Mouse (Mus musculus): ENCODE results near the gene Pmepa1. TPM values are rescaled to one million over a fixed set of nuclear protein-coding genes. Genes with fewer than 3 reads are reported as not detected.

Pmepa1 gene
- polyA plus RNA-seq, 1 experiment from 2014 or later: 5.6 TPM

- no peak overlapping the region for H3K27ac ChIP-seq (ENCODE audit: low read depth, low read length)
Measured at GRCm38 (mm10) chr2:173194796-173195195, 81.5 kb downstream of the Pmepa1 start.

GRCm38 (mm10) chr2:173187182-173187855 lies 89.0 kb downstream of the Pmepa1 start:
- Histone ChIP-seq H3K36me3 (ENCODE audit: control insufficient read depth, insufficient read depth, low read length) (no peaks in the 10 kb centered on the region), H3K9ac (replicated peaks; ENCODE audit: low read depth, low read length) (no peak overlapping the region), H3K4me2 (ENCODE audit: low read depth, low read length) (no peak overlapping the region), H3K27ac (ENCODE audit: low read depth, low read length) (no peak overlapping the region), H3K4me1 (ENCODE audit: control insufficient read depth, insufficient read depth, low read length) (no peaks in the 10 kb centered on the region), H3K4me3 (ENCODE audit: low read depth, low read length) (no peak overlapping the region), H3K9me3 (ENCODE audit: control insufficient read depth, low read length) (no peaks in the 10 kb centered on the region), H3K27me3 (ENCODE audit: control insufficient read depth, insufficient read depth, low read length) (no peaks in the 10 kb centered on the region)
- 38% methylated on average over 8 of the region's 8 CpGs for WGBS
- ATAC-seq (ENCODE audit: low read depth): no peak

More at GRCm38 (mm10) chr2:173194796-173195195, 81.5 kb downstream of the Pmepa1 start:
- no peak for ATAC-seq (ENCODE audit: low read depth)
- Histone ChIP-seq H3K4me2 (ENCODE audit: low read depth, low read length) (no peak overlapping the region), H3K9me3 (ENCODE audit: control insufficient read depth, low read length) (no peaks in the 10 kb centered on the region), H3K36me3 (ENCODE audit: control insufficient read depth, insufficient read depth, low read length) (no peaks in the 10 kb centered on the region), H3K4me1 (ENCODE audit: control insufficient read depth, insufficient read depth, low read length) (no peaks in the 10 kb centered on the region), H3K4me3 (ENCODE audit: low read depth, low read length) (no peak overlapping the region), H3K9ac (replicated peaks; ENCODE audit: low read depth, low read length) (no peak overlapping the region), H3K27me3 (ENCODE audit: control insufficient read depth, insufficient read depth, low read length) (no peaks in the 10 kb centered on the region)
- WGBS: 90% methylated on average over 4 of the region's 4 CpGs

- Histone ChIP-seq H3K4me2 (ENCODE audit: low read depth, low read length) (no peak overlapping the region), H3K4me3 (ENCODE audit: low read depth, low read length) (no peak overlapping the region), H3K27me3 (ENCODE audit: control insufficient read depth, insufficient read depth, low read length) (no peaks in the 10 kb centered on the region), H3K36me3 (ENCODE audit: control insufficient read depth, insufficient read depth, low read length) (no peaks in the 10 kb centered on the region), H3K9ac (replicated peaks; ENCODE audit: low read depth, low read length) (no peak overlapping the region), H3K4me1 (ENCODE audit: control insufficient read depth, insufficient read depth, low read length) (no peaks in the 10 kb centered on the region), H3K27ac (ENCODE audit: low read depth, low read length) (no peak overlapping the region), H3K9me3 (ENCODE audit: control insufficient read depth, low read length) (no peaks in the 10 kb centered on the region)
- ATAC-seq (ENCODE audit: low read depth): peak; percentile 79
- 32% methylated on average over 26 of the region's 26 CpGs for WGBS
Measured at GRCm38 (mm10) chr2:173186047-173186943, 90.0 kb downstream of the Pmepa1 start.

GRCm38 (mm10) chr2:173185282-173185681 lies 91.1 kb downstream of the Pmepa1 start:
- Histone ChIP-seq H3K9ac (replicated peaks; ENCODE audit: low read depth, low read length) (no peak overlapping the region), H3K4me1 (ENCODE audit: control insufficient read depth, insufficient read depth, low read length) (no peaks in the 10 kb centered on the region), H3K27me3 (ENCODE audit: control insufficient read depth, insufficient read depth, low read length) (no peaks in the 10 kb centered on the region; the same call in 1 of the 2 replicates), H3K4me3 (ENCODE audit: low read depth, low read length) (no peak overlapping the region), H3K4me2 (ENCODE audit: low read depth, low read length) (no peak overlapping the region), H3K36me3 (ENCODE audit: control insufficient read depth, insufficient read depth, low read length) (no peaks in the 10 kb centered on the region), H3K9me3 (ENCODE audit: control insufficient read depth, low read length) (no peaks in the 10 kb centered on the region), H3K27ac (ENCODE audit: low read depth, low read length) (no peak overlapping the region)
- WGBS: 78% methylated on average over 6 of the region's 6 CpGs
- no peak for ATAC-seq (ENCODE audit: low read depth)

DNA sequence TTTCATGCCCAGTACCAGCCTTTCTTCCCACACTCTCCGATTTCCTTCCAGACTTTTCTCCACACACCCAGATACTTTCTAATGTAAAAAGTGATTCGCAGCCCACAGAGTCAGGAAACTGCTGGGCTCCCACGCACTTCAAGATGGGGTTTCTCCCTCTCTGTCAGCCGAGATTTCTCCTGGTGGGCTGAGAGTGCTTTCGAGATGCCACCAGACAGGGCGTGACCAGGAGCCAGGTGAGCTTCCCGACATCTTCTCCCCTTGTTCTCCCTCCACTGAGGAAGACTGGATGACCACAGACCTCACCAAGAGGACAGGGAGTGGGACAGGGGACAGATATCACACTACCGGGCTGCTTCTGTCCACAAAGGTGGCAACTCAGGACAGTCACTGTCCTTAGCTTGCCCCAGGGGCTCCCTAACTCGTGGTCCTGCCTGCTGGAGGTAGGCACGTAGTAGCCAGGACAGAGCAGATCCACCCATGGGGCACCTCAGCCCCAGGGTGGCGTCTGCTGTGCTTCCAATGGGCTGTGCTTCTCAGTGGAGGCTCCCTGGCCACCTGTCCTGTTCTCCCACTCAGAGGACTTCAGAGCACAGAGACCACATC lies 91.8 kb downstream of the Pmepa1 start:
- Histone ChIP-seq H3K9me3 (ENCODE audit: control insufficient read depth, low read length) (no peaks in the 10 kb centered on the region), H3K9ac (replicated peaks; ENCODE audit: low read depth, low read length) (no peak overlapping the region), H3K27me3 (ENCODE audit: control insufficient read depth, insufficient read depth, low read length) (no peaks in the 10 kb centered on the region; the same call in 1 of the 2 replicates), H3K4me3 (ENCODE audit: low read depth, low read length) (no peak overlapping the region), H3K4me2 (ENCODE audit: low read depth, low read length) (no peak overlapping the region), H3K4me1 (ENCODE audit: control insufficient read depth, insufficient read depth, low read length) (no peaks in the 10 kb centered on the region), H3K36me3 (ENCODE audit: control insufficient read depth, insufficient read depth, low read length) (no peaks in the 10 kb centered on the region), H3K27ac (ENCODE audit: low read depth, low read length) (no peak overlapping the region)
- no peak for ATAC-seq (ENCODE audit: low read depth)
- WGBS: 62% methylated on average over 11 of the region's 11 CpGs

DNA sequence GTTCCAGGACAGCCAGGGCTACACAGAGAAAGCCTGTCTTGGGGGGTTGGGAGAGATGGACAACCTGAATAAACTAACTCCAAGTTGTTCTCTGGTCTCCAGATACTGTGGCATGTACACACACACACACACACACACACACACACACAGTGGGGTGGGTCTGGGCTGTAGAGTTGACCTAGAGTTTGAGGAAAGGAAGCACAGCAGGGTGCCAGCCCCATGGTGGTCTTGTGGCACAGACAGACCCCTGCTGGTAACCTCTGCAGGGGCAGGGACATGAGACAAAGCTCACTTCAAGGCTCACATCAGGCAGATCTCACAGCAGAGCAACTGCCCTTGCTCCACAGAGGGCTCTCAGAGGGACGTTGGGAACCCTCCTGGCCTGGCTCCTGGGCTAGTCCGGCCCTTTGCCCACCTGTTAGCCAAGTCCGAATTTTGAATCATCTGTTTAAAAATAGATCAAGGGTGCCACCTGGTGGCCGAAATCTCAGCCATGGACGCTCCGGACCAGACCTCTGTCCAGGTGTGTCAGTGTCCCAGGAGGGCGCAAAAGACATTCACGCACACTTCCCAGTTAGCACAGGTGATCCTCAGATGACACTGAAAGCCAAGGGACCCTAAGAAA lies 92.4 kb downstream of the Pmepa1 start:
- no peak overlapping the region for H3K27ac ChIP-seq (ENCODE audit: low read depth, low read length)
- no peak for ATAC-seq (ENCODE audit: low read depth)
- H3K36me3 ChIP-seq (ENCODE audit: control insufficient read depth, insufficient read depth, low read length): no peaks in the 10 kb centered on the region
- H3K4me1 ChIP-seq (ENCODE audit: control insufficient read depth, insufficient read depth, low read length): no peaks in the 10 kb centered on the region
- no peaks in the 10 kb centered on the region; the same call in 1 of the 2 replicates for H3K27me3 ChIP-seq (ENCODE audit: control insufficient read depth, insufficient read depth, low read length)
- H3K4me2 ChIP-seq (ENCODE audit: low read depth, low read length): no peak overlapping the region
- H3K9me3 ChIP-seq (ENCODE audit: control insufficient read depth, low read length): no peaks in the 10 kb centered on the region
- H3K4me3 ChIP-seq (ENCODE audit: low read depth, low read length): no peak overlapping the region
- H3K9ac ChIP-seq (replicated peaks; ENCODE audit: low read depth, low read length): no peak overlapping the region
- WGBS: 11% methylated on average over 8 of the region's 8 CpGs

GRCm38 (mm10) chr2:173183311-173183710 lies 93.0 kb downstream of the Pmepa1 start:
- Histone ChIP-seq H3K4me1 (ENCODE audit: control insufficient read depth, insufficient read depth, low read length) (no peaks in the 10 kb centered on the region), H3K9me3 (ENCODE audit: control insufficient read depth, low read length) (no peaks in the 10 kb centered on the region), H3K9ac (replicated peaks; ENCODE audit: low read depth, low read length) (no peak overlapping the region), H3K27me3 (ENCODE audit: control insufficient read depth, insufficient read depth, low read length) (no peaks in the 10 kb centered on the region; the same call in 1 of the 2 replicates), H3K4me2 (ENCODE audit: low read depth, low read length) (no peak overlapping the region), H3K4me3 (ENCODE audit: low read depth, low read length) (no peak overlapping the region), H3K36me3 (ENCODE audit: control insufficient read depth, insufficient read depth, low read length) (no peaks in the 10 kb centered on the region), H3K27ac (ENCODE audit: low read depth, low read length) (no peak overlapping the region)
- no peak for ATAC-seq (ENCODE audit: low read depth)
- WGBS: 93% methylated on average over 10 of the region's 10 CpGs

GRCm38 (mm10) chr2:173182796-173183195 lies 93.5 kb downstream of the Pmepa1 start:
- ATAC-seq (ENCODE audit: low read depth): no peak
- WGBS: 78% methylated on average over 7 of the region's 7 CpGs
- no peaks in the 10 kb centered on the region for H3K9me3 ChIP-seq (ENCODE audit: control insufficient read depth, low read length)
- no peaks in the 10 kb centered on the region for H3K36me3 ChIP-seq (ENCODE audit: control insufficient read depth, insufficient read depth, low read length)
- H3K4me2 ChIP-seq (ENCODE audit: low read depth, low read length): no peak overlapping the region
- H3K4me1 ChIP-seq (ENCODE audit: control insufficient read depth, insufficient read depth, low read length): no peaks in the 10 kb centered on the region
- H3K4me3 ChIP-seq (ENCODE audit: low read depth, low read length): no peak overlapping the region
- peaks cover under 1% of the 10 kb centered on the region for H3K27me3 ChIP-seq (ENCODE audit: control insufficient read depth, insufficient read depth, low read length)
- no peak overlapping the region for H3K27ac ChIP-seq (ENCODE audit: low read depth, low read length)
- no peak overlapping the region for H3K9ac ChIP-seq (replicated peaks; ENCODE audit: low read depth, low read length)

Data from neural tube, embryonic 14.5 days (tissue).